Mouse (Mus musculus) testis, adult 2 months (tissue): ENCODE data around the gene AU018091.

Source experiments
- CTCF ChIP-seq: fragments of 200-500 bp; IDR thresholded peaks from 2 replicates; pipeline ENCODE4 v1.5.1; 2012; ENCODE audit warnings: low read depth, mild to moderate bottlenecking, inconsistent platforms, low read length, moderate library complexity; ENCODE audit not compliant: control insufficient read depth, insufficient read depth, insufficient replicate concordance
- POLR2A ChIP-seq: fragments of 200-500 bp; IDR thresholded peaks from 2 replicates; pipeline ENCODE4 v1.6.1; 2012; ENCODE audit warnings: low read depth, mild to moderate bottlenecking, inconsistent platforms, low read length, moderate library complexity; ENCODE audit not compliant: control insufficient read depth

DNA sequence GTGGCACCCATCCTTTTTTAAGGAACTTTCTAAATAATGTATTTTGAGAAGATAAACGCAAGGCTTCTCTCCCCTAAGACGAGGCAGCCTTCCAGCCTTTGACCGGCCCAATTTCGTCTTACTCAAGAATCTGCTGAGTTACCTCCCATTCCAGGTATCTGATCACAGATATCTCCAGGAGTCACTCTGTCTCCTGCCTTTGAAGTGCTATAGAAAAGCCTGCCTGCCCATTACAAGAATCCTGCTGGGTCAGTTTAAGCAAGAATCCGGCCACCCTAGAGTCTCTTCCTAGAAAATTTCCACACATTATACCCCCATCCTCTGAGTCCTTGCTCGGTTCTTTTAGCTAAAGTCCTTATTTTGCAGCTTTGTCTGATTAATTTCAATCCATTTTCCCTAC, 41.6 kb upstream of the AU018091 start:
- no peak for TF ChIP-seq CTCF
- TF ChIP-seq POLR2A: no peak
